Mouse (Mus musculus): ENCODE measurements around the gene Tmem72. TPM values are rescaled to one million over a fixed set of nuclear protein-coding genes. Genes with fewer than 3 reads are reported as not detected.

Gene Tmem72
- total and polyA plus RNA-seq, 3 experiments: under 0.01 to 0.05 (median 0.03) TPM

GRCm38 (mm10) chr6:116735361-116735760, 18.6 kb upstream of the Tmem72 start:
- no peak for DNase-seq
- Histone ChIP-seq H3K27me3 (ENCODE audit: control insufficient read depth, insufficient read depth, low read length) (no peaks in the 10 kb centered on the region), H3K79me2 (replicated peaks; ENCODE audit: control insufficient read depth, insufficient read depth, low read length) (no peaks in the 10 kb centered on the region), H3K36me3 (ENCODE audit: control insufficient read depth, insufficient read depth, low read length) (no peaks in the 10 kb centered on the region), H3K4me1 (ENCODE audit: control insufficient read depth, insufficient read depth, low read length) (no peaks in the 10 kb centered on the region), H3K4me3 (no peak overlapping the region), H3K9ac (ENCODE audit: low read depth, low read length) (no peak overlapping the region), H3K27ac (no peak overlapping the region)
- 77% methylated on average over 5 of the region's 5 CpGs for WGBS
- TF ChIP-seq CTCF (IDR thresholded peaks at IDR 0.05): no peak
- TF ChIP-seq EP300 (IDR thresholded peaks at IDR 0.05; ENCODE audit: insufficient read depth, low read depth, low read length): no peak
- intact Hi-C loops (cut with DNase I): loop anchor here (1.0 kb wide), 1 partner anchor 10 kb away; no protein-coding TSS in a partner anchor

- intact Hi-C loops (cut with DNase I): no loop called here
- no peak overlapping the region for H3K4me3 ChIP-seq
- H3K27ac ChIP-seq: no peak overlapping the region
- no peak for DNase-seq
- no peaks in the 10 kb centered on the region for H3K36me3 ChIP-seq (ENCODE audit: control insufficient read depth, insufficient read depth, low read length)
- H3K27me3 ChIP-seq (ENCODE audit: control insufficient read depth, insufficient read depth, low read length): no peaks in the 10 kb centered on the region
- TF ChIP-seq POLR2A (IDR thresholded peaks at IDR 0.05; ENCODE audit: insufficient read depth, low read depth, low read length) (no peak), CTCF (IDR thresholded peaks at IDR 0.05) (no peak), EP300 (IDR thresholded peaks at IDR 0.05; ENCODE audit: insufficient read depth, low read depth, low read length) (no peak)
- no peaks in the 10 kb centered on the region for H3K4me1 ChIP-seq (ENCODE audit: control insufficient read depth, insufficient read depth, low read length)
- no peak overlapping the region for H3K9ac ChIP-seq (ENCODE audit: low read depth, low read length)
- WGBS: 68% methylated on average over 4 of the region's 4 CpGs
- H3K79me2 ChIP-seq (replicated peaks; ENCODE audit: control insufficient read depth, insufficient read depth, low read length): no peaks in the 10 kb centered on the region
Measured at GRCm38 (mm10) chr6:116733577-116733976, 16.9 kb upstream of the Tmem72 start.

GRCm38 (mm10) chr6:116724489-116725160, 7.9 kb upstream of the Tmem72 start:
- TF ChIP-seq EP300 (IDR thresholded peaks at IDR 0.05; ENCODE audit: insufficient read depth, low read depth, low read length): no peak
- TF ChIP-seq CTCF (IDR thresholded peaks at IDR 0.05): no peak
- TF ChIP-seq POLR2A (IDR thresholded peaks at IDR 0.05; ENCODE audit: insufficient read depth, low read depth, low read length): no peak
- no peak overlapping the region for H3K9ac ChIP-seq (ENCODE audit: low read depth, low read length)
- H3K27me3 ChIP-seq (ENCODE audit: control insufficient read depth, insufficient read depth, low read length): no peaks in the 10 kb centered on the region
- H3K27ac ChIP-seq: no peak overlapping the region
- intact Hi-C loops (cut with DNase I): loop anchor here (1.0 kb wide), 1 partner anchor 11 kb away; no protein-coding TSS in a partner anchor
- no peaks in the 10 kb centered on the region for H3K79me2 ChIP-seq (replicated peaks; ENCODE audit: control insufficient read depth, insufficient read depth, low read length)
- 79% methylated on average over 12 of the region's 12 CpGs for WGBS
- DNase-seq: no peak
- no peak overlapping the region for H3K4me3 ChIP-seq
- no peaks in the 10 kb centered on the region for H3K4me1 ChIP-seq (ENCODE audit: control insufficient read depth, insufficient read depth, low read length)
- no peaks in the 10 kb centered on the region for H3K36me3 ChIP-seq (ENCODE audit: control insufficient read depth, insufficient read depth, low read length)

- Histone ChIP-seq H3K27me3 (ENCODE audit: control insufficient read depth, insufficient read depth, low read length) (no peaks in the 10 kb centered on the region), H3K36me3 (ENCODE audit: control insufficient read depth, insufficient read depth, low read length) (no peaks in the 10 kb centered on the region), H3K4me1 (ENCODE audit: control insufficient read depth, insufficient read depth, low read length) (peaks cover 3% of the 10 kb centered on the region), H3K79me2 (replicated peaks; ENCODE audit: control insufficient read depth, insufficient read depth, low read length) (no peaks in the 10 kb centered on the region), H3K9ac (ENCODE audit: low read depth, low read length) (no peak overlapping the region), H3K27ac (no peak overlapping the region), H3K4me3 (no peak overlapping the region)
- 18% methylated on average over 4 of the region's 4 CpGs for WGBS
- intact Hi-C loops (cut with DNase I): no loop called here
- peak in 1 of 2 experiments; percentile 53 for DNase-seq
- no peak for TF ChIP-seq POLR2A (IDR thresholded peaks at IDR 0.05; ENCODE audit: insufficient read depth, low read depth, low read length)
Measured at GRCm38 (mm10) chr6:116718920-116719319, 2.2 kb upstream of the Tmem72 start.

- intact Hi-C loops (cut with DNase I): no loop called here
- WGBS: 90% methylated on average over 4 of the region's 4 CpGs
- H3K4me1 ChIP-seq (ENCODE audit: control insufficient read depth, insufficient read depth, low read length): peaks cover 3% of the 10 kb centered on the region
Measured at GRCm38 (mm10) chr6:116718361-116718760, 1.6 kb upstream of the Tmem72 start.

GRCm38 (mm10) chr6:116717851-116718250, 1.1 kb upstream of the Tmem72 start:
- Histone ChIP-seq H3K4me3 (no peak overlapping the region), H3K27me3 (ENCODE audit: control insufficient read depth, insufficient read depth, low read length) (no peaks in the 10 kb centered on the region), H3K27ac (no peak overlapping the region), H3K36me3 (ENCODE audit: control insufficient read depth, insufficient read depth, low read length) (no peaks in the 10 kb centered on the region), H3K79me2 (replicated peaks; ENCODE audit: control insufficient read depth, insufficient read depth, low read length) (no peaks in the 10 kb centered on the region), H3K4me1 (ENCODE audit: control insufficient read depth, insufficient read depth, low read length) (peaks cover 3% of the 10 kb centered on the region), H3K9ac (ENCODE audit: low read depth, low read length) (no peak overlapping the region)
- TF ChIP-seq POLR2A (IDR thresholded peaks at IDR 0.05; ENCODE audit: insufficient read depth, low read depth, low read length): no peak
- no peak for TF ChIP-seq CTCF (IDR thresholded peaks at IDR 0.05)
- TF ChIP-seq EP300 (IDR thresholded peaks at IDR 0.05; ENCODE audit: insufficient read depth, low read depth, low read length): no peak
- intact Hi-C loops (cut with DNase I): no loop called here
- 87% methylated on average over 7 of the region's 7 CpGs for WGBS
- DNase-seq: no peak

More at GRCm38 (mm10) chr6:116718361-116718760, 1.6 kb upstream of the Tmem72 start:
- no peak overlapping the region for H3K27ac ChIP-seq
- DNase-seq: no peak
- no peaks in the 10 kb centered on the region for H3K27me3 ChIP-seq (ENCODE audit: control insufficient read depth, insufficient read depth, low read length)
- H3K4me3 ChIP-seq: no peak overlapping the region
- TF ChIP-seq CTCF (IDR thresholded peaks at IDR 0.05): no peak
- no peak for TF ChIP-seq POLR2A (IDR thresholded peaks at IDR 0.05; ENCODE audit: insufficient read depth, low read depth, low read length)
- no peak for TF ChIP-seq EP300 (IDR thresholded peaks at IDR 0.05; ENCODE audit: insufficient read depth, low read depth, low read length)
- no peaks in the 10 kb centered on the region for H3K36me3 ChIP-seq (ENCODE audit: control insufficient read depth, insufficient read depth, low read length)
- H3K9ac ChIP-seq (ENCODE audit: low read depth, low read length): no peak overlapping the region
- no peaks in the 10 kb centered on the region for H3K79me2 ChIP-seq (replicated peaks; ENCODE audit: control insufficient read depth, insufficient read depth, low read length)
